Mouse (Mus musculus): ENCODE data around the gene Ndufb5. TPM values are rescaled to one million over a fixed set of nuclear protein-coding genes. Genes with fewer than 3 reads are reported as not detected.

Ndufb5 gene
- total RNA-seq, 2 experiments from 2014 or later = 610 to 618 TPM

Other genes with a start within 250 kb of the Ndufb5 start
- gene Kcnmb3, start 244.8 kb upstream of the Ndufb5 start, total RNA-seq (2021) = under 1 TPM in 1 of 2 experiments, not detected in 1; 0.35 TPM
- gene Zfp639, start 226.7 kb upstream of the Ndufb5 start, total RNA-seq (2021) = 10 to 100 TPM; 25.8 TPM
- 100 to 1,000 TPM; 205 to 239 TPM for gene Mfn1, start 207.5 kb upstream of the Ndufb5 start, total RNA-seq (2021)
- gene Gnb4, start 120.4 kb upstream of the Ndufb5 start, total RNA-seq (2021) = 1 to 10 TPM; 4.6 to 5.7 TPM
- 10 to 100 TPM; 12.4 to 13.8 TPM for gene Actl6a, start 30.7 kb upstream of the Ndufb5 start, total RNA-seq (2021)
- gene Mrpl47, start 615 bp downstream of the Ndufb5 start, total RNA-seq (2021) = 10 to 100 TPM; 28.7 to 30.1 TPM
- gene Usp13, start 80.6 kb downstream of the Ndufb5 start, total RNA-seq (2021) = 100 to 1,000 TPM; 211 to 213 TPM

All from gastrocnemius, postnatal 36 days (tissue).